ENCODE assay signal across 8 mouse cellular contexts in the genomic region with DNA sequence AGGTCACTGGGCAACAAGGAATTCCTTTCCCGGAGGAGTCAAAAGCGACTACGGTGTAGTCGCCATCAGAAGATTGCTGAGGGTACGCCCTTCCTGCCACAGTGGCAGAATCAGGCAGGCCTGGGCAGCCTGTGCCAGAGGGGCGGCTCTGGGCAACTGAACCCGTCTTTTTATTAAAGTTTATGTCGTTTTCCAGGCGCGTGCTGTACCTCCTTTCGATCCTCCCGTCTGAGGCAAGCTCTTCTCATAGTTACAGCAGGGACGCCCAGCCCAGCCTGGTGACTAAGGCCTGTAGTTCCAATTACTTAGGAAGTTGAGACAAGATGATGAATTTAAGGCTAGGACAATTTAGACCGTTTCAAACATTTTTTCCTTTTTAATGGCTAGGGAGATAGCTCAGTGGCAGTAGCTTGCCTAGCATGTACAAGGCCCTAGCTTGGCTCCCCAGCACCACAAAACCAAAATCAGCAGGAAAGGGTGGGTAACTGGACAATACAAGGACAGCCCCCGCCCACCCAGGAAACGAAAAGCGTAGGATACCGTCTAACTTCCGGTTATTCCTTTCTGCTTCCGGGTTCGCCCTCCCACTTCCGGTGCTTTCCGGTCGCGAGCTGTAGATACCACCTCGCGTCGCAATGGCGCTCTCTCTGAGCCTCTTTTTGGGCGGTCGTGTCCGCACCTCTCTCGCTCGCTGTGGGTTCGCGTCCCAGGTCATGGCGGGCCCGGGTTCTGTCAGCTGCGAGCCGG. TPM values are rescaled to one million over a fixed set of nuclear protein-coding genes. Genes with fewer than 3 reads are reported as not detected.
DNase-seq lines count a peak whose midpoint lies in the region; ATAC-seq and TF ChIP-seq lines count a peak whose summit lies in the region.

Gene Ngrn (plus strand): TSS at position 591 of the 747 bp plus-strand sequence.

- peak; percentile 82 for TF ChIP-seq POLR2A in myocyte (IDR thresholded peaks at IDR 0.05; ENCODE audit: insufficient read length, low read depth)

- H3ac ChIP-seq in myocyte (ENCODE audit: control insufficient read depth, insufficient read length), result peak within 1 kb of the TSS; percentile 64

- H3K4me2 ChIP-seq in heart, embryonic 13.5 days, result peak within 1 kb of the TSS; percentile 94
- peak within 1 kb of the TSS; percentile 83 for H3K4me2 ChIP-seq in liver, embryonic 11.5 days
- H3K4me2 ChIP-seq in myocyte (ENCODE audit: low read depth), result peak within 1 kb of the TSS; percentile 71

- peak within 1 kb of the TSS; percentile 81 for H3K27ac ChIP-seq in heart, embryonic 13.5 days (replicated peaks)
- peak within 1 kb of the TSS; percentile 82 for H3K27ac ChIP-seq in liver, embryonic 11.5 days (ENCODE audit: low read depth, low read length)

- peak within 1 kb of the TSS; percentile 94 for H3K4me3 ChIP-seq in heart, embryonic 13.5 days
- peak within 1 kb of the TSS; percentile 91 for H3K4me3 ChIP-seq in liver, embryonic 11.5 days (ENCODE audit: low read depth, low read length)
- peak within 1 kb of the TSS; percentile 86 for H3K4me3 ChIP-seq in myocyte

- peaks cover 27% of the 10 kb centered on the region for H3K36me3 ChIP-seq in heart, embryonic 13.5 days
- peaks cover 11% of the 10 kb centered on the region for H3K36me3 ChIP-seq in liver, embryonic 11.5 days (ENCODE audit: control insufficient read depth, insufficient read depth, low read length)
- H3K36me3 ChIP-seq in myocyte (ENCODE audit: control insufficient read depth, insufficient read depth), result peaks cover 7% of the 10 kb centered on the region
- peaks cover 8% of the 10 kb centered on the region for H3K36me3 ChIP-seq in splenic B cell, adult 2 months (ENCODE audit: control insufficient read depth, insufficient read depth, low read length, poor library complexity, severe bottlenecking)

- H3K27me3 ChIP-seq in heart, embryonic 13.5 days (replicated peaks), result peaks cover 41% of the 10 kb centered on the region
- H3K27me3 ChIP-seq in liver, embryonic 11.5 days (replicated peaks; ENCODE audit: control insufficient read depth, insufficient read depth, low read length), result 0 out of 2 replicates have a peak, but pooled peaks cover 3% of the 10 kb centered on the region
- H3K27me3 ChIP-seq in myocyte (ENCODE audit: control insufficient read depth, insufficient read depth, insufficient read length), result no peaks in the 10 kb centered on the region
- no peaks in the 10 kb centered on the region for H3K27me3 ChIP-seq in splenic B cell, adult 2 months (ENCODE audit: control insufficient read depth, insufficient read depth, low read length, poor library complexity, severe bottlenecking)

- peak; percentile 59 for ATAC-seq in heart, embryonic 13.5 days (ENCODE audit: extremely low read depth, insufficient number of reproducible peaks, low FRiP score, low TSS enrichment)
- peak; percentile 89 for ATAC-seq in liver, embryonic 11.5 days (replicated peaks; ENCODE audit: low FRiP score)

- DNase-seq in CD8-positive naive resting alpha-beta T cell, adult 2 months (ENCODE audit: low read depth in 2 of 2, low spot score in 2 of 2), result peak; percentile 64 to 76
- peak; percentile 76 for DNase-seq in c-Kit-negative CD71-positive TER-119-positive erythroid progenitor cells, embryonic 14.5 days (ENCODE audit: low read depth, low spot score)
- DNase-seq in fibroblast of lung, adult 2 months (ENCODE audit: low read depth), result peak; percentile 70
- DNase-seq in kidney, postnatal 10 days, result peak; percentile 91
- DNase-seq in liver, embryonic 11.5 days (ENCODE audit: low spot score), result peak; percentile 84
- peak; percentile 85 for DNase-seq in splenic B cell, adult 2 months (ENCODE audit: low read depth, low spot score)

- H3K9me3 ChIP-seq in heart, embryonic 13.5 days, result no peaks in the 10 kb centered on the region
- no peaks in the 10 kb centered on the region for H3K9me3 ChIP-seq in liver, embryonic 11.5 days (ENCODE audit: control insufficient read depth, low read length)

- H3K79me2 ChIP-seq in myocyte (ENCODE audit: control insufficient read depth, insufficient read depth), result peaks cover 28% of the 10 kb centered on the region

- WGBS in heart, embryonic 13.5 days, result 24% methylated on average over 40 of the region's 40 CpGs
- WGBS in liver, embryonic 11.5 days, result 22% methylated on average over 40 of the region's 40 CpGs

- peaks cover 18% of the 10 kb centered on the region for H3K4me1 ChIP-seq in heart, embryonic 13.5 days
- peaks cover 11% of the 10 kb centered on the region for H3K4me1 ChIP-seq in liver, embryonic 11.5 days (replicated peaks; ENCODE audit: control insufficient read depth, insufficient read depth, low read length)

- H3K9ac ChIP-seq in heart, embryonic 13.5 days, result peak within 1 kb of the TSS; percentile 92
- H3K9ac ChIP-seq in liver, embryonic 11.5 days (ENCODE audit: low read depth, low read length), result peak within 1 kb of the TSS; percentile 91

TF ChIP-seq in myocyte, 11 proteins besides CTCF, POLR2A, EP300 and RAD21:
- TF ChIP-seq MYOG (IDR thresholded peaks at IDR 0.05; ENCODE audit: control insufficient read depth in 1 of 3, insufficient read depth in 1 of 3, insufficient read length in 2 of 3, low read depth in 2 of 3), result no peak
- no peak for TF ChIP-seq CEBPB (IDR thresholded peaks at IDR 0.05; ENCODE audit: insufficient read depth, poor library complexity, severe bottlenecking)
- TF ChIP-seq E2F4 (IDR thresholded peaks at IDR 0.05; ENCODE audit: insufficient read depth), result no peak
- no peak for TF ChIP-seq SRF (IDR thresholded peaks at IDR 0.05; ENCODE audit: control insufficient read depth, insufficient read length, low read depth)
- TF ChIP-seq POLR2AphosphoS2 (IDR thresholded peaks at IDR 0.05; ENCODE audit: insufficient read length, low read depth), result no peak
- no peak for TF ChIP-seq MAX (IDR thresholded peaks at IDR 0.05; ENCODE audit: low read depth)
- no peak for TF ChIP-seq USF1 (IDR thresholded peaks at IDR 0.05; ENCODE audit: low read depth)
- no peak for TF ChIP-seq MYOD1 (IDR thresholded peaks at IDR 0.05; ENCODE audit: control insufficient read depth in 1 of 3, insufficient read length in 2 of 3, low read depth in 2 of 3)
- TF ChIP-seq REST (IDR thresholded peaks at IDR 0.05; ENCODE audit: insufficient read depth, insufficient read length), result no peak
- no peak for TF ChIP-seq TCF3 (IDR thresholded peaks at IDR 0.05; ENCODE audit: insufficient read length, low read depth)
- TF ChIP-seq TCF12 (IDR thresholded peaks at IDR 0.05; ENCODE audit: insufficient read depth, poor library complexity, severe bottlenecking), result no peak

RNA-seq across cellular contexts. Expression of gene Ngrn, which starts in this region (rescaled TPM):
- 37.0 and 37.9 TPM in 2 replicates for polyA plus RNA-seq in heart, embryonic 13.5 days (2015; fragmentation: Nextera tagmentation; extraction: Ambion mirVana)
- polyA plus RNA-seq in liver, embryonic 11.5 days (2014; fragmentation: Nextera tagmentation; extraction: Ambion mirVana), result 55.1 and 58.4 TPM in 2 replicates
- polyA plus RNA-seq in myocyte (2012; fragmentation: generic; extraction: Trizol), result 55.0 TPM

Comparison
In these comparisons a context has a peak if more than half of its experiments do, and no peak if none do; other contexts are left out.
1. Peak in every context shown above with its lines: DNase-seq, ATAC-seq, H3K4me3 ChIP-seq and H3K27ac ChIP-seq.